Mouse (Mus musculus): ENCODE data around the gene Olfr291. TPM values are rescaled to one million over a fixed set of nuclear protein-coding genes. Genes with fewer than 3 reads are reported as not detected.

Olfr291 gene
- total RNA-seq (2021) (not detected), polyA plus RNA-seq (2012; rRNA removed) (not detected in 2 replicates)
- long read RNA-seq: 0 reads

DNA sequence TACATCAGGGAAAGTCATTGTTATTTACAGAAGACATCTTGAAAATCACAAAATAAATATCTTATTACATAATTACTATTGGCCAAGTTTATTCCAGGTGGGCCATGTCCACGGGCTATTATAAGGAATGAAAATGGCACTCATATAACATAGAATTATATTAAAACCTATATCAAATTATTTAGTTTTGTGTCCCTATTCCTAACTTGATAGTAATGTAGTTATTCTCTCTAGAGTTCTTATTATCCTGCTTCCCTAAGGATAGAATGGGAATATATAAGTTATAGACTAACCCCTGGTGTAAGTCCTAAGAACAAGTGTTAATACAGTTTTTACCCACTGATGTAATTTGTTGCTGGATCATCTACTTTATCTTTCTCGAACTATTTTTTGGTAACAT lies at the start of gene Olfr291:
Gene Olfr291 (plus strand): TSS at position 301 of the 400 bp plus-strand sequence.
- no peak for DNase-seq

DNA sequence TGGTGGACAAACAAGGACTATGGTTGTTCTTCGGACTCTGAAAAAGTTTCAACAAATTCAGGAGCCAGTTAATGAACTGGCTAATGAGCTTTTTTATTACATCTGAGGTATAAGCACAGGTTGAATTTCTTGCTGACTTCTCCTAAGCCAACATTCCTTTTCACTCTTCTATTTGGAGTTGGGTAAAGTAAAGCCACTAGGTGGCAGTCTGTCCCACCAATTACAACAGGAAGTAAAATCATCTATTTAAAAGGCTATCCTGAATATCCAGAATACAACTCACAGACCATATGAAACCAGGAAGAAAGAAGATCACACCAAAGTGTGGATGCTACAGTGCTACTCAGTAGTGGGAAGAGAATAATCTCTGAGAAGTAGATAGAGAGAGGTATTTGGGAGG lies 48.1 kb upstream of the Olfr291 start:
- peak; percentile 3 for DNase-seq

DNA sequence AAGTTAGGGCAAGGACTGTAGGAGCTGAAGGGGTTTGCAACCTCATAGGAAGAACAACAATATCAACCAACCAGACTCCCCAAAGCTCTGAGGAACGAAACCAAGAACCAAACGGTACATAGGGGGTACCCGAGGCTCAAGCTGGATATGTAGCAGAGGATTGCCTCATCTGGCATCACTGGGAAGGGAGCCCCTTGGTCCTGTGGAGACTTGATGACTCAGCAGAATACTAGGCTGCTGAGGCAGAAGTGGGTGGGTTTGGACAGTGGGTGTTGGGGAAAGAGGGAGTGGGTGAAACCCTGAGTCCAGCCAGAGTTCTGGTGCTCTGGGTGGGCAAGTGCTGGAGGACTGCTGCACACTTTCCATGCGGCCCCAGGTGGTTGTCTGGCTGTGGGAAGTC lies 47.2 kb upstream of the Olfr291 start:
- no peak for DNase-seq

DNA sequence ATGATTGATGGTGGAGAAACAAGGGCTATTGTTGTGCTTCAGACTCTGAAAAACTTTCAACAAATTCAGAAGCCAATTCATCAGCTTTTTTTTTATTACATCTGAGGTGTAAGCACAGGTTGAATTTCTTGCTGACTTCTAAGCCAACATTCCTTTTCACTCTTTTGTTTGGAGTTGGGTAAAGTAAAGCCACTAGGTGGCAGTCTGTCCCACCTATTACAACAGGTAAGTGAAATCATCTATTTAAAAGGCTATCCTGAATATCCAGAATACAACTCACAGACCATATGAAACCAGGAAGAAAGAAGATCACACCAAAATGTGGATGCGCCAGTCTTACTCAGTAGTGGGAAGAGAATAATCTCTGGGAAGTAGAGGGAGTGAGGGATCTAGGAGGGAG lies 31.2 kb downstream of the Olfr291 start:
- no peak for DNase-seq

Other genes starting within 250 kb of the Olfr291 start
- 100 to 1,000 TPM in 1 of 2 experiments, 10 to 100 TPM in 1; 48.4 to 106 TPM for gene Fah, start 246.8 kb upstream of the Olfr291 start, total RNA-seq (2021)
- gene Fah, start 246.8 kb upstream of the Olfr291 start, polyA plus RNA-seq (2012; rRNA removed): 73.8 and 74.4 TPM in 2 replicates
- gene Zfand6, start 163.6 kb upstream of the Olfr291 start, total RNA-seq (2021): 100 to 1,000 TPM; 125 to 137 TPM
- gene Zfand6, start 163.6 kb upstream of the Olfr291 start, polyA plus RNA-seq (2012; rRNA removed): 34.8 and 35.8 TPM in 2 replicates
- not detected for gene Vmn2r65, start 110.6 kb downstream of the Olfr291 start, total RNA-seq (2021)
- not detected in 2 replicates for gene Vmn2r65, start 110.6 kb downstream of the Olfr291 start, polyA plus RNA-seq (2012; rRNA removed)
- not detected for gene Vmn2r66, start 158.7 kb downstream of the Olfr291 start, total RNA-seq (2021)
- not detected in 2 replicates for gene Vmn2r66, start 158.7 kb downstream of the Olfr291 start, polyA plus RNA-seq (2012; rRNA removed)